Mouse (Mus musculus): Measurements from ENCODE around the gene Chd5. TPM values are rescaled to one million over a fixed set of nuclear protein-coding genes. Genes with fewer than 3 reads are reported as not detected.

The Chd5 gene
- polyA plus RNA-seq, 1 experiment from 2014 or later = 4.8 TPM

GRCm38 (mm10) chr4:152385644-152386043 is 47.2 kb downstream of the Chd5 start:
- 63% methylated on average over 16 of the region's 16 CpGs for WGBS
- Histone ChIP-seq H3K4me2 (replicated peaks) (no peak overlapping the region), H3K9ac (no peak overlapping the region), H3K36me3 (no peaks in the 10 kb centered on the region), H3K27me3 (0 out of 2 replicates have a peak, but pooled peaks cover 4% of the 10 kb centered on the region), H3K4me1 (0 out of 2 replicates have a peak, but pooled peaks cover under 1% of the 10 kb centered on the region), H3K4me3 (no peak overlapping the region), H3K9me3 (replicated peaks) (no peaks in the 10 kb centered on the region), H3K27ac (no peak overlapping the region)
- ATAC-seq (ENCODE audit: low FRiP score) = no peak

- Histone ChIP-seq H3K27me3 (no peaks in the 10 kb centered on the region), H3K27ac (no peak overlapping the region), H3K4me2 (replicated peaks) (no peak overlapping the region), H3K4me3 (no peak overlapping the region), H3K9ac (no peak overlapping the region), H3K4me1 (peaks cover 6% of the 10 kb centered on the region; the same call in 1 of the 2 replicates), H3K36me3 (no peaks in the 10 kb centered on the region), H3K9me3 (replicated peaks) (no peaks in the 10 kb centered on the region)
- ATAC-seq (ENCODE audit: low FRiP score) = no peak
- 80% methylated on average over 5 of the region's 5 CpGs for WGBS
Observed at GRCm38 (mm10) chr4:152392192-152392591, 53.7 kb downstream of the Chd5 start.

- H3K9me3 ChIP-seq (replicated peaks) = no peaks in the 10 kb centered on the region
- ATAC-seq (ENCODE audit: low FRiP score) = no peak
- no peak overlapping the region for H3K9ac ChIP-seq
- 86% methylated on average over 17 of the region's 17 CpGs for WGBS
- H3K4me3 ChIP-seq = no peak overlapping the region
- no peak overlapping the region for H3K27ac ChIP-seq
- no peak overlapping the region for H3K4me2 ChIP-seq (replicated peaks)
- H3K36me3 ChIP-seq = no peaks in the 10 kb centered on the region
- peaks cover 6% of the 10 kb centered on the region; the same call in 1 of the 2 replicates for H3K4me1 ChIP-seq
- no peaks in the 10 kb centered on the region for H3K27me3 ChIP-seq
Observed at GRCm38 (mm10) chr4:152392627-152393026, 54.2 kb downstream of the Chd5 start.

- WGBS = 75% methylated on average over 3 of the region's 3 CpGs
- H3K27me3 ChIP-seq = no peaks in the 10 kb centered on the region
- no peaks in the 10 kb centered on the region for H3K36me3 ChIP-seq
- no peak overlapping the region for H3K9ac ChIP-seq
- no peak overlapping the region for H3K4me3 ChIP-seq
- H3K4me2 ChIP-seq (replicated peaks) = no peak overlapping the region
- no peak for ATAC-seq (ENCODE audit: low FRiP score)
- H3K27ac ChIP-seq = no peak overlapping the region
- H3K9me3 ChIP-seq (replicated peaks) = no peaks in the 10 kb centered on the region
- H3K4me1 ChIP-seq = 0 out of 2 replicates have a peak, but pooled peaks cover 2% of the 10 kb centered on the region
Observed at GRCm38 (mm10) chr4:152398926-152399325, 60.5 kb downstream of the Chd5 start.

DNA sequence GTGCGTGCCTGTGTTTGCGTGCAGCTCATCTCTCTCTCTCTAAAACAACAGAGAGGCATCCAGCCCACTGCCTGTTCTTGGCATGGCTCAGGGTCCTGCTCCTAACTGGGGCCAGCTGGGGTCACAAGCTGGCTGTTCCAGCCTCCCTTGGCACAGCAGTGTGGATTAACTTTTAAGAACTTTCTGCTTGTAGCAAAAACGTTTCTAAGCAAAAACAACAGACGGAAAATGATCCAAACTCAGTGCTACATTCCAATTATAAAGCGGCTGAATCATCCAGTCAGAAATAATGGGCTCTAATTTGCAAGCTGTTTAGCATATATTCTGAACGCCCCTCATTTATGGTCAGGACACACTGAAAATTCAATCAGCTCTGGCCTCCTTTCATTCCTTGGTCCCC is 66.7 kb downstream of the Chd5 start:
- no peak overlapping the region for H3K4me2 ChIP-seq (replicated peaks)
- WGBS = 73% methylated on average over 6 of the region's 6 CpGs
- H3K27ac ChIP-seq = peak overlapping the region; percentile 24; the same call in 1 of the 2 replicates

GRCm38 (mm10) chr4:152405671-152406201 is 67.3 kb downstream of the Chd5 start:
- Histone ChIP-seq H3K9me3 (replicated peaks) (no peaks in the 10 kb centered on the region), H3K4me2 (replicated peaks) (no peak overlapping the region), H3K4me1 (peaks cover 9% of the 10 kb centered on the region), H3K36me3 (no peaks in the 10 kb centered on the region), H3K9ac (no peak overlapping the region), H3K27ac (peak overlapping the region; percentile 24; the same call in 1 of the 2 replicates), H3K27me3 (no peaks in the 10 kb centered on the region), H3K4me3 (no peak overlapping the region)
- WGBS = 71% methylated on average over 7 of the region's 7 CpGs
- no peak for ATAC-seq (ENCODE audit: low FRiP score)

More for the DNA sequence above, 66.7 kb downstream of the Chd5 start:
- ATAC-seq (ENCODE audit: low FRiP score) = no peak
- H3K4me1 ChIP-seq = peaks cover 9% of the 10 kb centered on the region
- no peak overlapping the region for H3K4me3 ChIP-seq
- no peak overlapping the region for H3K9ac ChIP-seq
- H3K27me3 ChIP-seq = no peaks in the 10 kb centered on the region
- H3K36me3 ChIP-seq = no peaks in the 10 kb centered on the region
- no peaks in the 10 kb centered on the region for H3K9me3 ChIP-seq (replicated peaks)

DNA sequence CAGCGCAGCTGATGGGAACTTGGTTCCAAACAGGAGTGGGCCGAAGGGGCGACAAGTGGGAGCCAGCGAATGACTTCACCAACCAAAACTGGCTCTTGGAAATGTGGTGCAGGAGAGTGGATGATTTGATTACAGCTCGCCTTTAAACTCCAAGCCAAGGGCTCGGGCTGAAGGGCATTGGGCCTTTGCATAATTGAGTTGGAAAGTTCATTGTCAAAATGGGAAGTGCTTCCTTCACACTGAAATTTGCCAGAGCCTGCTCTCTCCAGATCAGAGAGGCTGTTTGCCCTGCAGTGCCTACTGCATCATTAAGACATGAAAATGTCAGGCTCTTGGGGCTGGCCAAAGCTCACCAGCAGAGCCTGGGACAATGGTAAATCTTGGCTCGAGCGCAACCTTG is 68.1 kb downstream of the Chd5 start:
- ATAC-seq (ENCODE audit: low FRiP score) = no peak
- H3K27ac ChIP-seq = no peak overlapping the region
- no peaks in the 10 kb centered on the region for H3K27me3 ChIP-seq
- H3K9ac ChIP-seq = no peak overlapping the region
- WGBS = 85% methylated on average over 8 of the region's 8 CpGs
- no peaks in the 10 kb centered on the region for H3K36me3 ChIP-seq
- no peaks in the 10 kb centered on the region for H3K9me3 ChIP-seq (replicated peaks)
- no peak overlapping the region for H3K4me3 ChIP-seq
- no peak overlapping the region for H3K4me2 ChIP-seq (replicated peaks)
- H3K4me1 ChIP-seq = peaks cover 9% of the 10 kb centered on the region

DNA sequence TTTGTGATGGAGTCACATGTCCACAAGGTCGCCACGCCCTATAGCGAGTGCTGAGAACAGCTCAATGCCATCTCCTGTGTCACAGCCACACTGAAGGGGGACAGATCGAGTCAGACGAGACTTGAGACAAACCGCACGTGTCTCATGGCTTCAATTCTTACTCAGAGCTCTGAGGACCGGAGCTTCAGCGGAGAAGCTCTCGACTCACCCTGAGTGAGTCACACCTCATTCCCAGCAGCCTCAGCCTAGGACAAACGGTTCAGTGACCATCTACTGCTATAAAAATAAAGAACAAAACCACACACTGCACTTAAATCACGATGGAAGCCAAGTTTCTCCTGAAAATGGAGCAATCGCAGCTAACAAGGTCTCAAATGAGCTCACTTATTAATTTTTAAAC is 72.5 kb downstream of the Chd5 start:
- Histone ChIP-seq H3K4me1 (peaks cover 6% of the 10 kb centered on the region), H3K9ac (no peak overlapping the region), H3K27ac (no peak overlapping the region), H3K27me3 (no peaks in the 10 kb centered on the region), H3K4me3 (no peak overlapping the region), H3K4me2 (replicated peaks) (no peak overlapping the region), H3K36me3 (no peaks in the 10 kb centered on the region), H3K9me3 (replicated peaks) (no peaks in the 10 kb centered on the region)
- no peak for ATAC-seq (ENCODE audit: low FRiP score)
- WGBS = 84% methylated on average over 13 of the region's 13 CpGs

- no peak overlapping the region for H3K4me3 ChIP-seq
- no peak for ATAC-seq (ENCODE audit: low FRiP score)
- 81% methylated on average over 3 of the region's 3 CpGs for WGBS
Observed at GRCm38 (mm10) chr4:152412524-152413080, 74.2 kb downstream of the Chd5 start.

GRCm38 (mm10) chr4:152418229-152419060 is 80.0 kb downstream of the Chd5 start:
- 33% methylated on average over 28 of the region's 28 CpGs for WGBS
- no peaks in the 10 kb centered on the region for H3K36me3 ChIP-seq
- ATAC-seq (ENCODE audit: low FRiP score) = peak; percentile 68
- H3K27me3 ChIP-seq = peaks cover 9% of the 10 kb centered on the region; the same call in 1 of the 2 replicates
- H3K4me2 ChIP-seq (replicated peaks) = 0 out of 2 replicates have a peak overlapping the region, but pooled peaks have one; percentile 11
- no peak overlapping the region for H3K9ac ChIP-seq
- 0 out of 2 replicates have a peak overlapping the region, but pooled peaks have one; percentile 48 for H3K27ac ChIP-seq
- H3K9me3 ChIP-seq (replicated peaks) = no peaks in the 10 kb centered on the region; the same call in 1 of the 2 replicates
- peaks cover 12% of the 10 kb centered on the region for H3K4me1 ChIP-seq
- H3K4me3 ChIP-seq = no peak overlapping the region

More at GRCm38 (mm10) chr4:152412524-152413080, 74.2 kb downstream of the Chd5 start:
- H3K4me2 ChIP-seq (replicated peaks) = no peak overlapping the region
- no peaks in the 10 kb centered on the region for H3K36me3 ChIP-seq
- peaks cover 7% of the 10 kb centered on the region for H3K4me1 ChIP-seq
- no peak overlapping the region for H3K9ac ChIP-seq
- no peak overlapping the region for H3K27ac ChIP-seq
- H3K9me3 ChIP-seq (replicated peaks) = no peaks in the 10 kb centered on the region
- H3K27me3 ChIP-seq = 0 out of 2 replicates have a peak, but pooled peaks cover 5% of the 10 kb centered on the region

- no peaks in the 10 kb centered on the region; the same call in 1 of the 2 replicates for H3K9me3 ChIP-seq (replicated peaks)
- whole genome bisulfite sequencing = 88% methylated on average over 6 of the region's 6 CpGs
- peaks cover 9% of the 10 kb centered on the region for H3K4me1 ChIP-seq
- H3K4me2 ChIP-seq (replicated peaks) = no peak overlapping the region
- no peak overlapping the region for H3K9ac ChIP-seq
- H3K36me3 ChIP-seq = no peaks in the 10 kb centered on the region
- H3K4me3 ChIP-seq = no peak overlapping the region
- no peak overlapping the region for H3K27ac ChIP-seq
- peaks cover 6% of the 10 kb centered on the region; the same call in 1 of the 2 replicates for H3K27me3 ChIP-seq
- no peak for ATAC-seq (ENCODE audit: low FRiP score)
Observed at GRCm38 (mm10) chr4:152423576-152423975, 85.1 kb downstream of the Chd5 start.

DNA sequence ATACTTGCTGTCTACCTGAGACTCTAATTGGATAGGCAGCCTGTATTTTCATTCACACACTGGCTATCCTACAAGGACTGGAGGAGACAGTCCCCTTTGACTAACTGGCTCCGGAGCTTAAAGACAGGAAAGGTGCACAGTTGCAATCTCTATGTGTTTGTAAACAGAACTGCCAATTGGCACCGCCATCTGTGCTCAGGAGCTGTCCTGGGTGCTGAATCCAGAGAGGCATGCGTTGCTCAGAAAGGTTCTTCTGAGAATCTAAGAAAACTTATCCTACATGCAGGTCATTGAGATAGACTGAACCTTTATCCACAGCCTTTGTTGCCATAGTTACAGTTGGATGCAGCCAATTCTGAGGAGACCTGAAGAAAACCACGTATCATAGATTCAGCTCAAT is 85.9 kb downstream of the Chd5 start:
- ATAC-seq (ENCODE audit: low FRiP score) = no peak
- no peaks in the 10 kb centered on the region; the same call in 1 of the 2 replicates for H3K9me3 ChIP-seq (replicated peaks)
- H3K4me2 ChIP-seq (replicated peaks) = no peak overlapping the region
- H3K27me3 ChIP-seq = 0 out of 2 replicates have a peak, but pooled peaks cover 3% of the 10 kb centered on the region
- H3K9ac ChIP-seq = no peak overlapping the region
- WGBS = 43% methylated on average over 4 of the region's 4 CpGs
- no peaks in the 10 kb centered on the region for H3K36me3 ChIP-seq
- no peak overlapping the region for H3K4me3 ChIP-seq
- 0 out of 2 replicates have a peak, but pooled peaks cover 2% of the 10 kb centered on the region for H3K4me1 ChIP-seq
- no peak overlapping the region for H3K27ac ChIP-seq
